Mouse (Mus musculus) midbrain, embryonic 13.5 days (tissue): ENCODE results near the gene Clk4. TPM values are rescaled to one million over a fixed set of nuclear protein-coding genes. Genes with fewer than 3 reads are reported as not detected.

Source experiments
- ATAC-seq: fragments of 200-750 bp; cut with Nextera tagmentation; 2 replicates; pipeline ENCODE4 v1.8.0; 2017; ENCODE audit warnings: mild to moderate bottlenecking, moderate TSS enrichment, moderate library complexity
- H3K27ac ChIP-seq: fragments of 300-500 bp; sonication (generic); 2 replicates; pipeline ENCODE4 v1.5.1; 2015; ENCODE audit warnings: inconsistent platforms, mild to moderate bottlenecking, moderate library complexity
- H3K27me3 ChIP-seq: fragments of 300-500 bp; sonication (generic); 2 replicates; pipeline ENCODE4 v1.6.1; 2015; ENCODE audit warnings: mild to moderate bottlenecking, inconsistent platforms
- H3K36me3 ChIP-seq: fragments of 300-500 bp; sonication (generic); 2 replicates; pipeline ENCODE4 v1.6.1; 2015; ENCODE audit warnings: mild to moderate bottlenecking, inconsistent platforms
- H3K4me1 ChIP-seq: fragments of 300-500 bp; sonication (generic); replicated peaks from 2 replicates; pipeline ENCODE4 v1.6.1; 2015; ENCODE audit warnings: inconsistent platforms
- H3K4me2 ChIP-seq: fragments of 300-500 bp; sonication (generic); replicated peaks from 2 replicates; pipeline ENCODE4 v1.6.1; 2015; ENCODE audit warnings: moderate library complexity, mild to moderate bottlenecking, inconsistent platforms
- H3K4me3 ChIP-seq: fragments of 300-500 bp; sonication (generic); replicated peaks from 2 replicates; pipeline ENCODE4 v1.5.1; 2015; ENCODE audit warnings: mild to moderate bottlenecking, inconsistent platforms
- H3K9ac ChIP-seq: fragments of 300-500 bp; sonication (generic); replicated peaks from 2 replicates; pipeline ENCODE4 v1.6.1; 2015; ENCODE audit warnings: mild to moderate bottlenecking, inconsistent platforms
- H3K9me3 ChIP-seq: fragments of 300-500 bp; sonication (generic); 2 replicates; pipeline ENCODE4 v1.6.1; 2016; ENCODE audit warnings: mild to moderate bottlenecking, inconsistent platforms
- WGBS: fragments of 180-500 bp; shearing (Covaris S2); methylation state at CpG from one replicate; pipeline ENCODE4 v1.1.7; 2015; 5-methylcytosine and 5-hydroxymethylcytosine counted together
- polyA plus RNA-seq: library from polyadenylated mRNA; unstranded; fragments of >200 nt; fragmentation: Nextera tagmentation; extraction: Ambion mirVana; gene quantifications from 2 replicates; pipeline ENCODE4 v1.2.1, GENCODE M21; 2015

The Clk4 gene
- polyA plus RNA-seq, 1 experiment from 2014 or later: 154 TPM

GRCm38 (mm10) chr11:51274418-51274817 is 12.9 kb downstream of the Clk4 start:
- 82% methylated on average over 1 of the region's 1 CpGs for WGBS
- H3K4me2 ChIP-seq: no peak overlapping the region
- H3K36me3 ChIP-seq: peaks cover 66% of the 10 kb centered on the region
- ATAC-seq: no peak
- no peak overlapping the region for H3K4me3 ChIP-seq
- no peak overlapping the region for H3K9ac ChIP-seq
- H3K4me1 ChIP-seq: no peaks in the 10 kb centered on the region
- no peaks in the 10 kb centered on the region for H3K9me3 ChIP-seq
- H3K27ac ChIP-seq: no peak overlapping the region
- no peaks in the 10 kb centered on the region for H3K27me3 ChIP-seq

DNA sequence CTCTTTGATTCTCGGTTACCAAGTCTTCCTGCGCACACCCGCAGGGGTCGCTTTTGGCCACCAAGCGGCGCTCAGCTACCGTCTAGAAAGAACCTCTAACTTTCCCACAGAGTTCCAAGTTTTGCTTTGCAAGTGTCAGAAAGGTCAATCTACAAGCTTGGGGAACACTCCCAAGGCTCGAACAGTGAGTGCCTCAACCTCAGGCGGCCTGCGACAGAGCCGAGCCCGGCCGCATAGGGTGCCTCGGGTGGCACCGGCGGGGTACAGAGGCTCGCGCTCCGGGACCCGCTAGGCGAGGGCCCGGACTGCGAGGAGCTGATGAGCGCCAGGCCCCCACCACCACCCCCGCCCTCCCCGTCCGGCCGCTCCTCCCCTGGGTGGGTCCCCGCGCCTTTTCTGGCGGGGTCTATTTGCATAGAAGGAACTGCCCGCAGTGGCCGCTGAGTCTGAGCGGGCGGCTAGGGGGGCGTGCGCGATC is 28.1 kb downstream of the Clk4 start, which contains the start of gene Col23a1:
Gene Col23a1 (plus strand): TSS at position 357 of the 478 bp plus-strand sequence.
- ATAC-seq: peak; percentile 90
- Histone ChIP-seq H3K9ac (peak within 1 kb of the TSS; percentile 65), H3K27ac (no peak within 1 kb of the TSS), H3K9me3 (no peaks in the 10 kb centered on the region), H3K4me3 (peak within 1 kb of the TSS; percentile 59), H3K4me1 (peaks cover 11% of the 10 kb centered on the region), H3K4me2 (peak within 1 kb of the TSS; percentile 89), H3K36me3 (peaks cover 8% of the 10 kb centered on the region), H3K27me3 (peaks cover 17% of the 10 kb centered on the region)
- WGBS: under 1% methylated on average over 36 of the region's 38 CpGs

GRCm38 (mm10) chr11:51290066-51290955 is 28.8 kb downstream of the Clk4 start:
- WGBS: 2% methylated on average over 64 of the region's 74 CpGs
- H3K4me2 ChIP-seq: peak overlapping the region; percentile 89
- ATAC-seq: peak; percentile 86
- peak overlapping the region; percentile 65 for H3K9ac ChIP-seq
- H3K27me3 ChIP-seq: peaks cover 17% of the 10 kb centered on the region
- no peak overlapping the region for H3K27ac ChIP-seq
- no peaks in the 10 kb centered on the region for H3K9me3 ChIP-seq
- H3K4me1 ChIP-seq: peaks cover 11% of the 10 kb centered on the region
- H3K4me3 ChIP-seq: peak overlapping the region; percentile 59
- peaks cover 1% of the 10 kb centered on the region; the same call in 1 of the 2 replicates for H3K36me3 ChIP-seq

- no peaks in the 10 kb centered on the region for H3K36me3 ChIP-seq
- no peak overlapping the region for H3K27ac ChIP-seq
- no peaks in the 10 kb centered on the region for H3K9me3 ChIP-seq
- no peak overlapping the region for H3K4me2 ChIP-seq
- H3K4me3 ChIP-seq: no peak overlapping the region
- H3K9ac ChIP-seq: no peak overlapping the region
- H3K4me1 ChIP-seq: peaks cover 11% of the 10 kb centered on the region
- ATAC-seq: no peak
- peaks cover 17% of the 10 kb centered on the region for H3K27me3 ChIP-seq
- WGBS: 72% methylated on average over 2 of the region's 2 CpGs
Observed at GRCm38 (mm10) chr11:51293956-51294530, 32.5 kb downstream of the Clk4 start.

- Histone ChIP-seq H3K4me3 (no peak overlapping the region), H3K27me3 (peaks cover 11% of the 10 kb centered on the region), H3K9ac (no peak overlapping the region), H3K27ac (no peak overlapping the region), H3K36me3 (no peaks in the 10 kb centered on the region), H3K4me1 (peaks cover 1% of the 10 kb centered on the region; the same call in 1 of the 2 replicates), H3K9me3 (no peaks in the 10 kb centered on the region), H3K4me2 (no peak overlapping the region)
- WGBS: 81% methylated on average over 3 of the region's 3 CpGs
- ATAC-seq: no peak
Observed at GRCm38 (mm10) chr11:51295742-51296141, 34.2 kb downstream of the Clk4 start.

DNA sequence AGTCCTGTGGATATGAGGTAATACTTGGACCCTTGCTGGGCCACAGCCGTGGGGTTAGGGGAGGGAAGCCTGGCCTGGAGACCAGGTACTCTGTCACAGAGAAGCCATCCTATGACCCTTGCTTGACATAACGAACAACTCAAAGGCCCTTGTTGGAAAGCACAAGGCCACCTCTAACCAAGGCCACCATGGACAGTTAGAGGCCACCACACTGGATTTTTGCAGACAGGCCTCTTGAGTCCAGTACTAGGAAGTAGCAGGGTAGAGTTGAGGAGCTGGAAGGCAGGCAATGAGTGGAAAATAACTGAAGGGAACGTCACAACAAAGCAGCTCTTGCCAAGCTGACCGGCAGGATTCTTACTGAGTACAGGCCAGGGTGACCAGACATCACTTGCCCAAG is 37.2 kb downstream of the Clk4 start:
- no peak overlapping the region for H3K4me2 ChIP-seq
- no peak overlapping the region for H3K4me3 ChIP-seq
- H3K9me3 ChIP-seq: no peaks in the 10 kb centered on the region
- no peak for ATAC-seq
- H3K27me3 ChIP-seq: no peaks in the 10 kb centered on the region
- H3K9ac ChIP-seq: no peak overlapping the region
- no peaks in the 10 kb centered on the region for H3K36me3 ChIP-seq
- H3K4me1 ChIP-seq: no peaks in the 10 kb centered on the region
- 88% methylated on average over 4 of the region's 4 CpGs for WGBS
- H3K27ac ChIP-seq: no peak overlapping the region

GRCm38 (mm10) chr11:51302396-51302795 is 40.9 kb downstream of the Clk4 start:
- H3K4me1 ChIP-seq: no peaks in the 10 kb centered on the region
- WGBS: 93% methylated on average over 5 of the region's 5 CpGs
- no peaks in the 10 kb centered on the region for H3K27me3 ChIP-seq
- H3K9me3 ChIP-seq: no peaks in the 10 kb centered on the region
- no peak for ATAC-seq
- no peak overlapping the region for H3K4me2 ChIP-seq
- no peaks in the 10 kb centered on the region for H3K36me3 ChIP-seq
- no peak overlapping the region for H3K9ac ChIP-seq
- no peak overlapping the region for H3K27ac ChIP-seq
- no peak overlapping the region for H3K4me3 ChIP-seq

- 78% methylated on average over 12 of the region's 12 CpGs for WGBS
- no peaks in the 10 kb centered on the region for H3K36me3 ChIP-seq
Observed at GRCm38 (mm10) chr11:51303981-51304553, 42.5 kb downstream of the Clk4 start.

GRCm38 (mm10) chr11:51308306-51308705 is 46.8 kb downstream of the Clk4 start:
- Histone ChIP-seq H3K4me3 (no peak overlapping the region), H3K27me3 (no peaks in the 10 kb centered on the region), H3K9me3 (no peaks in the 10 kb centered on the region), H3K4me2 (no peak overlapping the region), H3K36me3 (no peaks in the 10 kb centered on the region), H3K9ac (no peak overlapping the region), H3K4me1 (no peaks in the 10 kb centered on the region), H3K27ac (no peak overlapping the region)
- ATAC-seq: no peak
- 66% methylated on average over 5 of the region's 5 CpGs for WGBS

More at GRCm38 (mm10) chr11:51303981-51304553, 42.5 kb downstream of the Clk4 start:
- Histone ChIP-seq H3K27ac (no peak overlapping the region), H3K9me3 (no peaks in the 10 kb centered on the region), H3K9ac (no peak overlapping the region), H3K4me2 (no peak overlapping the region), H3K27me3 (no peaks in the 10 kb centered on the region), H3K4me3 (no peak overlapping the region), H3K4me1 (no peaks in the 10 kb centered on the region)
- no peak for ATAC-seq

- Histone ChIP-seq H3K4me2 (no peak overlapping the region), H3K27me3 (no peaks in the 10 kb centered on the region), H3K27ac (no peak overlapping the region), H3K36me3 (no peaks in the 10 kb centered on the region), H3K9ac (no peak overlapping the region), H3K4me1 (no peaks in the 10 kb centered on the region), H3K4me3 (no peak overlapping the region), H3K9me3 (no peaks in the 10 kb centered on the region)
- WGBS: 78% methylated on average over 8 of the region's 8 CpGs
- ATAC-seq: no peak
Observed at GRCm38 (mm10) chr11:51311846-51312245, 50.3 kb downstream of the Clk4 start.

DNA sequence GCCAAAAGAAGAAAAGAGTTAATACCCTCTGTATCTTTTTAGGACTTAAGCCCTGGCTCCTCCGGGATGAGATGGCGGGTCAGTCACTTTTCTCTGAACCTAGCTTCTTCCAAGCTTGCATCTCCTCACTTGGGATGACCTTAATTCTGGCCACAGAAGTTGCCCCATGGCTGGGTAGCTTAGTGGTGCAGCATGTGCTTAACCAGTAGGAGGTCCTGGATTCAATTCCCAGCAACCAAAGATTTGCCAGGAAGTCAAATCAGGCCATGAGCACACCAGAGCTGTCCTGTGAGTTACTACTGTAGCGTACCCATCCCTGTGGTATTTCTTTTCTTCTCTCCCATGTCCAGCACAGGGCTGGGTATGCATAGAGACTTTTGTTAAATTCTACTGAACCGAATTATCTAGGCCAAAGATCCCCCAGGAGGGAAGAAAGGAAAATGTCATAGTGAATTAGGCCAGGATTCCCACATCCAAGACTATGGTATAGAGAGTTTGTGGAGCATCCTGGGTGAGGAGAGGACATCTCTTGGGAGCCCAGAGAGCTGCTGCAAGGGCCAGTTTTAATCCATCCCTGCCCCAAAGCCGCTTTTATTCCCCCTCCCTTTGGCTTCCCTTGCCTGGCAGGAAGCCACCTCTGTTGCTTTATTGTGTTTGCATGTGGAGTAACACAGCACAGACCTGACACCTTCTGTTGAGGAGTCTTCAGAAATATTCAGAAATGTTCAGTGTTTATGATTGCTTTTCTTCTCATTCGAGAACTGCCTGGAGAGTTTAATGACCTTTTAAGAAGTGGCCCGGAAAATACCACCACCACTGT is 54.7 kb downstream of the Clk4 start:
- H3K4me2 ChIP-seq: no peak overlapping the region
- 70% methylated on average over 7 of the region's 7 CpGs for WGBS

More for the DNA sequence above, 54.7 kb downstream of the Clk4 start:
- Histone ChIP-seq H3K9ac (no peak overlapping the region), H3K36me3 (no peaks in the 10 kb centered on the region), H3K27ac (no peak overlapping the region), H3K27me3 (no peaks in the 10 kb centered on the region), H3K4me1 (peaks cover 5% of the 10 kb centered on the region; the same call in 1 of the 2 replicates), H3K4me3 (no peak overlapping the region), H3K9me3 (peaks cover 2% of the 10 kb centered on the region; the same call in 1 of the 2 replicates)
- ATAC-seq: no peak
